Mouse (Mus musculus) olfactory bulb, adult 2 months (tissue): ENCODE measurements around the gene Comt.

Experiments
- CTCF ChIP-seq: fragments of 200-500 bp; IDR thresholded peaks from 2 replicates; pipeline ENCODE4 v1.5.1; 2012; ENCODE audit warnings: low read depth, mild to moderate bottlenecking, low read length, moderate library complexity; ENCODE audit not compliant: insufficient read depth
- POLR2A ChIP-seq: fragments of 200-500 bp; IDR thresholded peaks from 2 replicates; pipeline ENCODE4 v1.6.1; 2012; ENCODE audit warnings: mild to moderate bottlenecking, low read depth, low read length, moderate library complexity; ENCODE audit not compliant: insufficient read depth

GRCm38 (mm10) chr16:18384659-18385058 lies 42.0 kb downstream of the Comt start:
- TF ChIP-seq POLR2A: no peak
- TF ChIP-seq CTCF: no peak
